Mouse (Mus musculus) heart, postnatal 25 days (tissue): ENCODE data around the gene Gm20777. TPM values are rescaled to one million over a fixed set of nuclear protein-coding genes. Genes with fewer than 3 reads are reported as not detected.
"Not testable (repeated sequence)": the region's sequence is repeated elsewhere in the genome, so short reads cannot be mapped to it uniquely, and the experiment has no call there.

ENCODE experiments used
- DNase-seq: peaks from one replicate; pipeline ENCODE4 v3.0.0; 2022; ENCODE audit warnings: low spot score
- intact Hi-C: fragments of 180-260 bp; cut with DNase I; formaldehyde crosslinking; loops from one replicate; pipeline ENCODE4 v1.15.1; 2025
- total RNA-seq, 2 experiments: library from RNA; stranded (reverse); gene quantifications; 2 replicates each; pipeline ENCODE4 v1.2.3; 2021

The Gm20777 gene
- not detected for total RNA-seq

- DNase-seq, intact Hi-C loops: not testable (repeated sequence)
These were observed at the start of gene Gm20777 for GRCm38 (mm10) chrY:10752350-10752749. TSS of gene Gm20777 (minus strand) at chrY:10752450.

- peak; percentile 26 for DNase-seq
- intact Hi-C loops: not testable (repeated sequence)
These were observed 42.7 kb downstream of the Gm20777 start for GRCm38 (mm10) chrY:10709551-10709950.

- intact Hi-C loops, DNase-seq: not testable (repeated sequence)
These were observed 43.5 kb downstream of the Gm20777 start for GRCm38 (mm10) chrY:10708761-10709160.

- intact Hi-C loops: not testable (repeated sequence)
- peak; percentile 3 for DNase-seq
These were observed 44.0 kb downstream of the Gm20777 start for GRCm38 (mm10) chrY:10708226-10708625.

DNA sequence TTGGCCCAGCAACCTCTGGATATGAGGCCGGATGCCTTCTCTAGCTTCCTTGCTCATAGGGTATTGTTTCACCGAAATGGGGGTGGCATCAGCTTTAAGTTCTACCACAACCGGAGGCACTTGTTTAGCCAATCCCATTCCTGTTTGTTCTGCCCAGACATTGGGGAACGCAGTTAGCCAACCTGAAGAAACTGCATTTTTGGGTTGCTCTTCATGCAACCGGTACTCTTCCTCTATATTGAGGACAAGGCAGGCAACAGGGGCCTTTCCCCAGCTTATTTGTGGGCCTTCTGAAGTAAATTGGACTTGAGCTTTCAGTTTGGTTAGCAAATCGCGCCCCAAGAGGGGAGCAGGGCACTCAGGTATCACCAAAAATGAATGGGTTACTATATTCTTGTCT is 45.6 kb downstream of the Gm20777 start:
- DNase-seq, intact Hi-C loops: not testable (repeated sequence)

Other genes starting within 250 kb of the Gm20777 start
- gene Gm20737, start 216.4 kb downstream of the Gm20777 start, total RNA-seq: not detected
- gene Gm21775, start 199.0 kb downstream of the Gm20777 start, total RNA-seq: not detected
- gene Gm21900, start 136.1 kb downstream of the Gm20777 start, total RNA-seq: not detected